Mouse (Mus musculus): ENCODE measurements around the gene Gm26602.

Gene Gm26602

GRCm38 (mm10) chr10:79910556-79910955 lies at the start of gene Gm26602:
Gm26602 (plus strand) TSS chr10:79910856.
- DNase-seq (ENCODE audit: low spot score): no peak

- no peak for DNase-seq (ENCODE audit: low spot score)
These were observed 49.2 kb upstream of the Gm26602 start for GRCm38 (mm10) chr10:79861230-79862048.

DNA sequence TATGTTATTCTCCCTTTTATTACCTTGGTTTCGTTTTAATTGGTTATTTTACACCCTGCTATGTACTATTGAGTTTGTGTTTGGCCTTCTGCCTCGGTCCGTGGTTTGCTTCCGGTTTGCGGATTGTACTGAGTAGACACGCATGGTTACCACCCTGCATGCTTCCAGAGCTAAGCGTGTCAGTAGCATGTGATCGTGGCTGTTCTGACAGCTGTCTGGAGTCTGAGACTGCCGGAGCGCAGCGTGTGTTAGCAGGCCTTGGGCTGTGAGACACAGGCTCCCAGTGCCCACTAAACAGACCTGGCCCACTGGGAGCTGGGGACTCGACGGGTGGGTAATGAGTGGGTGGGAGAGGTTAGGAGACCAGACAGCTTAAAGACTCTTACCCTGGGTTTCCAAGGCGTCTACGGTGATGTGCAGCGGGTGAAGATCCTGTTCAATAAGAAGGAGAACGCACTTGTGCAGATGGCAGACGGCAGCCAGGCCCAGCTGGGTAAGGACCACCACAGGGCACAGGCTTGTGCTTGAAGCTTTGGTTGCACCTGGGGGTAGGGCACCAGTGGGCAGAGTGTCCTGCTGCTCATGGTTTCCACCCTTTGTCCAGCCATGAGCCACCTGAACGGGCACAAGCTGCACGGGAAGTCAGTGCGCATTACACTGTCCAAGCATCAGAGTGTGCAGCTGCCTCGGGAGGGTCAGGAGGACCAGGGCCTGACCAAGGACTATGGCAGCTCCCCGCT lies 48.4 kb upstream of the Gm26602 start:
- no peak for DNase-seq (ENCODE audit: low spot score)

DNA sequence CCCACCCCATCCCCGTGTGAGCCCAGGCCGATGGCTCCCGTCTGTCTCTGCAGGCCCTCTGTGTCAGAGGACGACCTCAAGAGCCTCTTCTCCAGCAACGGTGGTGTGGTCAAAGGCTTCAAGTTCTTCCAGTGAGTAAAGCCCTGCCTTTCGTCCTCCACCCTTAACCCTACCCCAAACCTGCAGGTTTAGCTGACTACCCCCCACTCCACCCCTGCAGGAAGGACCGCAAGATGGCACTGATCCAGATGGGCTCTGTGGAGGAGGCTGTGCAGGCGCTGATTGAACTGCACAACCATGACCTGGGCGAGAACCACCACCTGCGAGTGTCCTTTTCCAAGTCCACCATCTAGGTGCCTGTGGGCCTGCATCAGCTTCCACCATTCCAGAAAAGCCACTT lies 47.7 kb upstream of the Gm26602 start:
- no peak for DNase-seq (ENCODE audit: low spot score)

DNA sequence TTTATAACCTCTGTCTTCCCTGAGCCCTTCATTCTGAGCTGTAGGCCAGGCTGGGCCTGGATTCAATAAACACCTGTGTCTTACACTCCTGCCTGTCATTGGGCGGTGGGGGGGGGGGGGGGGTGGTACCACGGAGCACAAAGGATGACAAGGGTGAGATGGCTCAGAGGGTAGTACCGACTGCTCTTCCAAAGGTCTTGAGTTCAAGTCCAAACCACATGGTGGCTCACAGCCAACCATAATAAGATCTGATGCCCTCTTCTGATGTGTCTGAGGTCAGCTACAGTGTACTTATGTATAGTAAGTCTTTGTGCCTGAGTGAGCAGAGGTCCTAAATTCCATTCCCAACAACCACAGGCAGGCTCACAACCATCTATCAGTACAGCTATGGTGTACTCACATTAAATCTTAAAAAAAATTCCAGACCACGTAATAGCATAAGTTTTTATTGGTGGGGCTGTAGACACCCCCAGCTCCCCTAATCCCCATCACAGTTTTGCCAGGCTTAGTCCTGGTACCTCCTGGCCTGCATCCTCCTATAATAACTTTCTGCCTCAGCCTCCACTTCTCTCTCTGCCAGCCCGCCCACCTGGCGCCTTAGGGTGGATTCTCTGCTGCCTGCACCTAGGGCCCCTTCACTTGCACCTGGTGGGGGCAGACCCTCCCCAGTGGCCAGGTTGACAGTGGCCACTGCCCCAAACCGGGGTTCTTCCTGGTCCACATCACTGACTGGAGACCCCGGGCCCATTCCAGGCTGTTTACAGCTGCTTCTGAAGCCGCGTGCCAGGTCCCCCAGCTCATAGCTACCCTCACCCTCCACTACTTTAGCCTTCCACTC lies 46.1 kb upstream of the Gm26602 start:
- DNase-seq (ENCODE audit: low spot score): no peak

DNA sequence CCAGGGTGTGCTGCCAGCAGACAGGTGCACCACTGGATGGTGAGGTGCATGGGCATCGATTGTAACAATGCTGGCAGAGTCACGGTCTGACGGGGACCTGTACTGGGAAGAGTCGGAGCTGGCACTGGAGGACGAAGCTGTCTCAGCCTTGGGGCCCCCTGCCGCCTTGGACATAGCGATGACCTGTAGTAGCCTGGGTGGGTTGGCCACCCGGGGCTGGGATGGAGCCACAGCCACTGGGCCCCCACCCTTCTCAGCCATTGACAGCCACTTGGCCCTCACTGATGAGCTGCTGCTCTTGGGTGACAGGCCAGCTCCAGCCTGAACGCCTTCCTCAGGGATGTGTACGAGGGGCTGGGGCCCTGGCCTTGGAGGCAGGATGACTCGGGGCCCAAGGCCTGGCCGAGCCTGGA lies 45.5 kb upstream of the Gm26602 start:
- DNase-seq (ENCODE audit: low spot score): no peak

- DNase-seq (ENCODE audit: low spot score): no peak
These were observed 44.8 kb upstream of the Gm26602 start for GRCm38 (mm10) chr10:79865801-79866295.

- DNase-seq (ENCODE audit: low spot score): no peak
These were observed 44.1 kb upstream of the Gm26602 start for GRCm38 (mm10) chr10:79866601-79867000.

- DNase-seq (ENCODE audit: low spot score): no peak
These were observed 38.8 kb upstream of the Gm26602 start for GRCm38 (mm10) chr10:79871845-79872244.

- DNase-seq (ENCODE audit: low spot score): no peak
These were observed 37.8 kb upstream of the Gm26602 start for GRCm38 (mm10) chr10:79872862-79873261.

DNA sequence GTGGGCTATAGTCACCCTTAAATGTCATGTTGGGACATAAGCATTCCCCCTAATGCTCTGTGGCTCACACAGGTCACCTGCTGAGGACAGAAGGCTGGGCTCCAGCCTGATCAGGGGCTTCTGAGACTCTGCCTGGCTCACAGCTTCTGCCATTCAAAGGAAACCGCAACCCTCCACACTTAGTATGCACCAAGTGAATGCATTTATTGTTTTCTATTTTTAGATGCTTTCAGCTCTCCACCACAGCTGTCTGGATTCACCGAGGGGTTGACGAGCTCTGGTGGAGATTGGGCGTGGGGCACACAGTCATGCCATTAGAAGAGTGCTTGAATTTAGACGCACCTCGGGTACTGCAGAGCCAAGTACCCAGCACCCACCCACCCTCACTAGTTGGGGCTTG lies 37.3 kb upstream of the Gm26602 start:
- DNase-seq (ENCODE audit: low spot score): no peak

- DNase-seq (ENCODE audit: low spot score): no peak
These were observed 36.9 kb upstream of the Gm26602 start for GRCm38 (mm10) chr10:79873715-79874289.

DNA sequence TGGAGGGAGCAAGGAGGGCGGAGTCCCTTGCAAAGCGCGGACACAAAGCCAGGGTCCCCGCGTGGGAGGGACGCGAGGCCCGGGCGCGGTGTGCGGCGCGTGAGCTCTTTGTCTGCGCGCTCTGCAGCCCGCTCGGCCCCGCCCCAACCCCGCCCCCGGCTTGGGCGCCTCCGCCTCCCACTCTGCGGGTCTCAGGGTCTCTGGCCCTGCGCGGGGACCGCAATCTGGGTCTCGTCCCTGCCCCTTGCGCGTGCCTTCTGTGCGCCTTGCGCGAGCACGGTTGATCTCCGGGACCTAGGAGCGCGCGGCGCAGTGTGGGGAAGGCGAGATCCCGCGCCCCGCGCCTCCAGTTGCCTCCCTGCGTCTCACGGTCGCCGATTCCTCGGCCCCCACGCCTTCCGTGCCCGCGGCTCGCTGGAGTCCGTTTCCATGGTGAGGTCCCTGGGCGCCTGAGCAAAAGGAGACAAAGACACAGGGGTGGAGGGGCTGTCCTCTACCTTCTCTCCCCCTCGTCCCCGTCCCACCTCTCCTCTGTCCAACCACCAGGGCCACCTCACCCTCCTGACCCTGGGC lies 36.3 kb upstream of the Gm26602 start, which contains the start of the genes Prtn3 and Plppr3:
TSS of gene Prtn3 (plus strand) at position 187 of the 573 bp plus-strand sequence.
TSS of gene Plppr3 (minus strand) at position 345 of the 573 bp plus-strand sequence.
- DNase-seq (ENCODE audit: low spot score): no peak

- no peak for DNase-seq (ENCODE audit: low spot score)
These were observed 33.5 kb upstream of the Gm26602 start for GRCm38 (mm10) chr10:79877174-79877573.

- peak; percentile 71 for DNase-seq (ENCODE audit: low spot score)
These were observed 32.9 kb upstream of the Gm26602 start for GRCm38 (mm10) chr10:79877757-79878156.

- no peak for DNase-seq (ENCODE audit: low spot score)
These were observed 31.1 kb upstream of the Gm26602 start for GRCm38 (mm10) chr10:79879527-79879926.

DNA sequence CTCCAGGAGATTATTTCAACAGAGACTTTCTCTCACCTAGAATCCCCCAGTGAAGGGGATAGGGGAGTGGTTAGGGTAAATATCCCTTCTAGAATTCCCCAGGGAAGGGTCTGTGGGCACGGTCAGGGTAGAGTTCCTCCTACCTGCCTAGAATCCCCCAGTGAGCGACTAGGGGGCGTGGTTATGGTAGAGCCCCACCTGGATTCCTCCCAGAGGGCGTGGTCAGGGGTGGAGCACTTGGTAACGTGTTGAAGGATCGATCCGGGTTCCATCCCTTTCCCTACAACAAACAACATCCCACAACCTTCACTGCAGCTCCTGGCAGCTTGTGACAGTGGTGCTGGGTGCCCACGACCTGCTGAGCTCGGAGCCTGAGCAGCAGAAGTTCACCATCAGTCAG lies 29.9 kb upstream of the Gm26602 start:
- DNase-seq (ENCODE audit: low spot score): no peak

DNA sequence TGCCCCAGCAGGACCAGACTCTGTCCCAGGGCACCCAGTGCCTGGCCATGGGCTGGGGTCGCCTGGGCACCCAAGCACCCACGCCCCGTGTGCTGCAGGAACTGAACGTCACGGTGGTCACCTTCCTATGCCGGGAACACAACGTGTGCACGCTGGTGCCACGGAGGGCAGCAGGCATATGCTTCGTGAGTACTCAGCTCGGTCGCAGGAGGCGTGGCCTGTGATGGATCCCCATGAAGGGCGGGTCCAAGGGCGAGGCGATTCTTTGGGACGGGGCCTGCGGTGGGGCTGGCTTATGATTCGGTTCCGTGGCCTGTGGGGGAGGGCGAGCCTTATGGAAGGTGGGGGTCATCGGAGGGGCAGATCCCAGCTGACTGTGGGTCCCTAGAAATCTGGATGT lies 28.7 kb upstream of the Gm26602 start:
- DNase-seq (ENCODE audit: low spot score): no peak

GRCm38 (mm10) chr10:79883297-79884084 lies 27.2 kb upstream of the Gm26602 start:
- peak; percentile 82 for DNase-seq (ENCODE audit: low spot score)

DNA sequence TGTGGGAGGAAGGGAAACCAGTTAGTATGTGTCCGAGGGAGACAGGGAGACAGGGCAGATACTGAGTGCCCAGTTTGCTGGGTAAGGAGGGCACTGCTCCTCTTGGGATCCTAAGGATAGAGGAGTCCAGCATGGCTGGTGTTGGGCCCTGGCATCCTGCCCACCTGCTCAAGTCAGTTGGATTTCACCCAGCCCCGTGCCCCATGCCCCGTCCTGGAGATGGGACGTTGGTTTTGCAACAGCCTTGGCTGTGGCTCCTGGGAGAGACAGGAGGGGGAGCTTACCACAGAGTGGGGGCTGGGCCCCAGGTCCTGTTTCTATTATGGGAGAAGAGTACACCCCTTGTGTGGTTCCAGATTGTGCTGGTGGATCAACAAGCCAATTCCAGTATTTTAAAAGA lies 26.2 kb upstream of the Gm26602 start:
- DNase-seq (ENCODE audit: low spot score): peak; percentile 58
